In the genomic region with DNA sequence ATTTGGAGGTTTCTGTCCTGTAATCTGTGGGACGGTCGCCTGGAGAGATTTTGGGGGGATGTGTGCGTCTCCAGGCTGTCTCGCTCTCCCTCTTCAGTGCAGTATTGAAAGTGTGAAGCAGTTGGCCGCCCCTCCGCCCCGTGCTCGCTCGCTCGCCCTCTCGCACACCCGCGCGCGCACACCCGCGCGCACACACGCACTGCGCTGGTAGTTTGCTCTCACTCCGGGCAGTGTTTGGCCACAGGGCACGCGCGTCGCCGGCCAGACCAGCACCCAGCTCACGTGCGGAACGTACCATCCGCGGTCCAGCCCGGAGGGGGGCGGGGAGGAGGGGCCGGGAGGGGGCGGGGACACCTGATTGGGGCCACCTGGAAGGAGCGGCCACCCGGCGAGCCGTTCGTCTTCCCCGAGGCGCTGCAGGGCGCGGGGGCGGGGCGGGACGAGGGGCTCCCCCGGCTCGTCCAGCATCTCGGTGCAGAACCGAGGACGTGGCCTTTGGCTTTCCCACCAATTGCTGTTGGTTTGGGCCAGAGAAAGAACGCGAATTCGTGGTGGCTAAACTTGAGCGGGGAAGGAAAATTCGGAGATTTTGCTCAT, we compare ENCODE assay signal across 8 mouse cellular contexts. TPM values are rescaled to one million over a fixed set of nuclear protein-coding genes. Genes with fewer than 3 reads are reported as not detected.
DNase-seq lines count a peak whose midpoint lies in the region; ATAC-seq and TF ChIP-seq lines count a peak whose summit lies in the region.

Gene Bhlhe41, minus strand, starts transcription at position 270 of the 597 bp plus-strand sequence.

- peaks cover 37% of the 10 kb centered on the region for H3K27me3 ChIP-seq in embryonic facial prominence, embryonic 12.5 days
- no peaks in the 10 kb centered on the region for H3K27me3 ChIP-seq in heart, adult 2 months (ENCODE audit: control insufficient read depth, insufficient read depth, low read length)
- peaks cover 53% of the 10 kb centered on the region for H3K27me3 ChIP-seq in limb, embryonic 15.5 days
- H3K27me3 ChIP-seq in midbrain, postnatal 0 days (ENCODE audit: insufficient read depth, low read length) = peaks cover 3% of the 10 kb centered on the region; the same call in 1 of the 2 replicates
- peaks cover 21% of the 10 kb centered on the region for H3K27me3 ChIP-seq in stomach, embryonic 14.5 days (ENCODE audit: control insufficient read depth, insufficient read depth, low read length)

- no peaks in the 10 kb centered on the region for H3K9me3 ChIP-seq in embryonic facial prominence, embryonic 12.5 days
- H3K9me3 ChIP-seq in limb, embryonic 15.5 days = no peaks in the 10 kb centered on the region
- H3K9me3 ChIP-seq in midbrain, postnatal 0 days (ENCODE audit: low read length) = no peaks in the 10 kb centered on the region
- no peaks in the 10 kb centered on the region for H3K9me3 ChIP-seq in stomach, embryonic 14.5 days (ENCODE audit: control insufficient read depth, low read depth, low read length)

- H3K4me1 ChIP-seq in embryonic facial prominence, embryonic 12.5 days = peaks cover 24% of the 10 kb centered on the region
- H3K4me1 ChIP-seq in heart, adult 2 months (ENCODE audit: control insufficient read depth, insufficient read depth, low read length) = peaks cover 3% of the 10 kb centered on the region
- H3K4me1 ChIP-seq in limb, embryonic 15.5 days = peaks cover 44% of the 10 kb centered on the region
- H3K4me1 ChIP-seq in midbrain, postnatal 0 days (ENCODE audit: insufficient read depth, low read length) = peaks cover 5% of the 10 kb centered on the region; the same call in 1 of the 2 replicates
- peaks cover 3% of the 10 kb centered on the region; the same call in 1 of the 2 replicates for H3K4me1 ChIP-seq in stomach, embryonic 14.5 days (ENCODE audit: control insufficient read depth, insufficient read depth, low read length)

- H3K4me3 ChIP-seq in embryonic facial prominence, embryonic 12.5 days = peak within 1 kb of the TSS; percentile 60
- peak within 1 kb of the TSS; percentile 66 for H3K4me3 ChIP-seq in heart, adult 2 months
- H3K4me3 ChIP-seq in limb, embryonic 15.5 days = peak within 1 kb of the TSS; percentile 61
- H3K4me3 ChIP-seq in midbrain, postnatal 0 days (ENCODE audit: low read depth, low read length) = peak within 1 kb of the TSS; percentile 59
- H3K4me3 ChIP-seq in stomach, embryonic 14.5 days (ENCODE audit: low read depth, low read length) = peak within 1 kb of the TSS; percentile 61

- peak; percentile 77 for TF ChIP-seq POLR2A in heart, adult 2 months (IDR thresholded peaks at IDR 0.05; ENCODE audit: insufficient read depth, low read depth, low read length)

- H3K79me2 ChIP-seq in heart, adult 2 months (replicated peaks; ENCODE audit: control insufficient read depth, insufficient read depth, low read length) = 0 out of 2 replicates have a peak, but pooled peaks cover 2% of the 10 kb centered on the region

- no peak for TF ChIP-seq CTCF in heart, adult 2 months (IDR thresholded peaks at IDR 0.05)
- no peak for TF ChIP-seq CTCF in midbrain, postnatal 0 days (IDR thresholded peaks at IDR 0.05)

- 1% methylated on average over 50 of the region's 57 CpGs for whole genome bisulfite sequencing in embryonic facial prominence, embryonic 12.5 days
- under 1% methylated on average over 53 of the region's 57 CpGs for WGBS in heart, adult 2 months
- under 1% methylated on average over 51 of the region's 57 CpGs for WGBS in limb, embryonic 15.5 days
- WGBS in midbrain, postnatal 0 days = 1% methylated on average over 50 of the region's 57 CpGs
- WGBS in stomach, embryonic 14.5 days = 1% methylated on average over 56 of the region's 57 CpGs

- DNase-seq in thymus, postnatal 14 days = peak; percentile 17
- no peak for DNase-seq in thymus, adult 18-20 months
- peak; percentile 83 to 87 for DNase-seq in heart, adult 2 months
- DNase-seq in kidney, adult 8-10 months = peak; percentile 64 to 67
- DNase-seq in midbrain, postnatal 0 days (ENCODE audit: low spot score) = peak; percentile 88

- no peak within 1 kb of the TSS for H3K27ac ChIP-seq in embryonic facial prominence, embryonic 12.5 days
- peak within 1 kb of the TSS; percentile 97 for H3K27ac ChIP-seq in heart, adult 2 months
- H3K27ac ChIP-seq in limb, embryonic 15.5 days = peak within 1 kb of the TSS; percentile 75
- H3K27ac ChIP-seq in midbrain, postnatal 0 days (ENCODE audit: low read depth, low read length) = peak within 1 kb of the TSS; percentile 68
- no peak within 1 kb of the TSS for H3K27ac ChIP-seq in stomach, embryonic 14.5 days (ENCODE audit: low read length)

- no peaks in the 10 kb centered on the region for H3K36me3 ChIP-seq in embryonic facial prominence, embryonic 12.5 days
- H3K36me3 ChIP-seq in heart, adult 2 months (ENCODE audit: control insufficient read depth, insufficient read depth, low read length) = peaks cover 5% of the 10 kb centered on the region
- no peaks in the 10 kb centered on the region for H3K36me3 ChIP-seq in limb, embryonic 15.5 days
- no peaks in the 10 kb centered on the region for H3K36me3 ChIP-seq in midbrain, postnatal 0 days (ENCODE audit: insufficient read depth, low read length)
- no peaks in the 10 kb centered on the region for H3K36me3 ChIP-seq in stomach, embryonic 14.5 days (ENCODE audit: control insufficient read depth, insufficient read depth, low read length)

- TF ChIP-seq EP300 in heart, adult 2 months (IDR thresholded peaks at IDR 0.05; ENCODE audit: insufficient read depth, low read depth, low read length) = peak; percentile 73; the same call in 1 of the 2 replicates

- ATAC-seq in embryonic facial prominence, embryonic 12.5 days (ENCODE audit: insufficient number of reproducible peaks, insufficient read depth, low FRiP score, low TSS enrichment) = no peak; the same call in 1 of the 2 replicates
- ATAC-seq in limb, embryonic 15.5 days (ENCODE audit: insufficient number of reproducible peaks, low FRiP score, low TSS enrichment, low read depth) = peak; percentile 46
- peak; percentile 70 for ATAC-seq in midbrain, postnatal 0 days (ENCODE audit: low FRiP score)
- ATAC-seq in stomach, embryonic 14.5 days (ENCODE audit: insufficient number of reproducible peaks, insufficient read depth, low FRiP score, low read depth) = peak; percentile 48; the same call in 1 of the 2 replicates

- peak within 1 kb of the TSS; percentile 57 for H3K9ac ChIP-seq in embryonic facial prominence, embryonic 12.5 days
- peak within 1 kb of the TSS; percentile 99 for H3K9ac ChIP-seq in heart, adult 2 months (ENCODE audit: low read depth, low read length)
- peak within 1 kb of the TSS; percentile 57 for H3K9ac ChIP-seq in limb, embryonic 15.5 days
- H3K9ac ChIP-seq in midbrain, postnatal 0 days (replicated peaks; ENCODE audit: low read length, poor library complexity, severe bottlenecking) = peak within 1 kb of the TSS; percentile 60
- H3K9ac ChIP-seq in stomach, embryonic 14.5 days (replicated peaks; ENCODE audit: low read depth, low read length) = peak within 1 kb of the TSS; percentile 42

- intact Hi-C loops in heart, adult 2 months (cut with DNase I) = loop anchor here (2.0 to 5.0 kb wide), 2 partner anchors 118 to 405 kb away; partner anchors contain the start of gene Rassf8

- H3K4me2 ChIP-seq in embryonic facial prominence, embryonic 12.5 days (replicated peaks) = peak within 1 kb of the TSS; percentile 97
- peak within 1 kb of the TSS; percentile 100 for H3K4me2 ChIP-seq in limb, embryonic 15.5 days
- peak within 1 kb of the TSS; percentile 87 for H3K4me2 ChIP-seq in midbrain, postnatal 0 days (ENCODE audit: low read depth, low read length, poor library complexity, severe bottlenecking)
- H3K4me2 ChIP-seq in stomach, embryonic 14.5 days (replicated peaks; ENCODE audit: low read depth, low read length) = peak within 1 kb of the TSS; percentile 100

RNA-seq across cellular contexts. Expression of gene Bhlhe41, which starts in this region (rescaled TPM):
- polyA plus RNA-seq in embryonic facial prominence, embryonic 12.5 days (2016; fragmentation: Nextera tagmentation; extraction: Ambion mirVana) = 1.9 and 2.6 TPM in 2 replicates
- total RNA-seq in heart, adult 2 months (2021) = 10 to 100 TPM; 10.4 to 32.3 TPM
- polyA plus RNA-seq in heart, adult 2 months (2012; rRNA removed) = 4.7 and 4.9 TPM in 2 replicates
- polyA plus RNA-seq in limb, embryonic 15.5 days (2015; fragmentation: Nextera tagmentation; extraction: Ambion mirVana) = 2.2 and 3.0 TPM in 2 replicates
- total RNA-seq in midbrain, postnatal 0 days (2014; rRNA removed) = 6.3 and 6.4 TPM in 2 replicates
- 7.3 and 8.3 TPM in 2 replicates for polyA plus RNA-seq in midbrain, postnatal 0 days (2015; fragmentation: Nextera tagmentation; extraction: Ambion mirVana)
- polyA plus RNA-seq in stomach, embryonic 14.5 days (2014; fragmentation: Nextera tagmentation; extraction: Ambion mirVana) = 1.6 and 1.7 TPM in 2 replicates

Comparison
In these comparisons a context has a peak if more than half of its experiments do, and no peak if none do; other contexts are left out.
1. DNase-seq: peak in thymus, postnatal 14 days (single experiment), heart, adult 2 months (2 of 2), kidney, adult 8-10 months (2 of 2) and midbrain, postnatal 0 days (single experiment); none in thymus, adult 18-20 months (0 of 2).
2. H3K27ac ChIP-seq: peak in heart, adult 2 months (single experiment), limb, embryonic 15.5 days (single experiment) and midbrain, postnatal 0 days (single experiment); none in embryonic facial prominence, embryonic 12.5 days (single experiment) and stomach, embryonic 14.5 days (single experiment).
3. H3K9ac ChIP-seq: peak in every context shown above with its lines; median percentile 99 in heart, adult 2 months; 60 in midbrain, postnatal 0 days; 57 in embryonic facial prominence, embryonic 12.5 days; 57 in limb, embryonic 15.5 days; 42 in stomach, embryonic 14.5 days.
4. Peak in every context shown above with its lines, with median percentiles within 50 percentile points of each other: H3K4me2 ChIP-seq and H3K4me3 ChIP-seq.